Mouse (Mus musculus): ENCODE measurements around the gene Olfr371.

GRCm38 (mm10) chr8:85192346-85192745 lies 33.4 kb upstream of the Olfr371 start:
- TF ChIP-seq CTCF (IDR thresholded peaks at IDR 0.05; ENCODE audit: low read depth) (no peak), EP300 (IDR thresholded peaks at IDR 0.05; ENCODE audit: low read depth) (no peak)

All from liver, embryonic 14.5 days (tissue).